ENCODE assay signal across 8 mouse cellular contexts in genomic region chr12:50999295-51000237, GRCm38 (mm10).
A peak's percentile ranks its signal among the peaks of the same experiment; 100 is the strongest.
DNase-seq lines count a peak whose midpoint lies in the region; ATAC-seq and TF ChIP-seq lines count a peak whose summit lies in the region.

No protein-coding gene starts in this region.

- H3K9me3 ChIP-seq in G1E (replicated peaks), result peaks cover 20% of the 10 kb centered on the region
- H3K9me3 ChIP-seq in forebrain, embryonic 12.5 days, result no peaks in the 10 kb centered on the region
- H3K9me3 ChIP-seq in hindbrain, embryonic 11.5 days (ENCODE audit: control insufficient read depth, low read length), result no peaks in the 10 kb centered on the region

- 21% methylated on average over 20 of the region's 20 CpGs for WGBS in forebrain, embryonic 12.5 days
- 37% methylated on average over 20 of the region's 20 CpGs for WGBS in hindbrain, embryonic 11.5 days

- peak overlapping the region; percentile 38; the same call in 1 of the 2 replicates for H3K4me2 ChIP-seq in forebrain, embryonic 12.5 days
- H3K4me2 ChIP-seq in hindbrain, embryonic 11.5 days (replicated peaks; ENCODE audit: low read depth, low read length), result 0 out of 2 replicates have a peak overlapping the region, but pooled peaks have one; percentile 7

- H3K36me3 ChIP-seq in G1E (replicated peaks), result no peaks in the 10 kb centered on the region
- no peaks in the 10 kb centered on the region for H3K36me3 ChIP-seq in forebrain, embryonic 12.5 days (replicated peaks)
- H3K36me3 ChIP-seq in hindbrain, embryonic 11.5 days (ENCODE audit: control insufficient read depth, insufficient read depth, low read length), result no peaks in the 10 kb centered on the region

- DNase-seq in G1E (ENCODE audit: low spot score), result no peak
- peak; percentile 2 for DNase-seq in c-Kit-positive CD71-positive TER-119-positive erythroid progenitor cells, embryonic 14.5 days (ENCODE audit: low spot score)
- DNase-seq in hindbrain, embryonic 11.5 days (ENCODE audit: low spot score), result peak; percentile 92
- peak; percentile 93 for DNase-seq in layer of hippocampus, postnatal 14 days (ENCODE audit: low spot score in 2 of 2)
- peak; percentile 80 for DNase-seq in lung, postnatal 14 days
- DNase-seq in right cerebral cortex, postnatal 10 days (ENCODE audit: low spot score in 2 of 2), result peak; percentile 94 to 95

- TF ChIP-seq CTCF in G1E (IDR thresholded peaks at IDR 0.05; ENCODE audit: low read depth, low read length), result peak; percentile 39; the same call in 1 of the 2 replicates

- peak overlapping the region; percentile 92 for H3K27ac ChIP-seq in forebrain, embryonic 12.5 days
- no peak overlapping the region for H3K27ac ChIP-seq in hindbrain, embryonic 11.5 days (ENCODE audit: low read depth, low read length)

- H3K4me3 ChIP-seq in G1E (ENCODE audit: low read depth, low read length), result no peak overlapping the region
- 0 out of 2 replicates have a peak overlapping the region, but pooled peaks have one; percentile 2 for H3K4me3 ChIP-seq in forebrain, embryonic 12.5 days (replicated peaks)
- no peak overlapping the region for H3K4me3 ChIP-seq in hindbrain, embryonic 11.5 days (ENCODE audit: low read depth, low read length)

- H3K4me1 ChIP-seq in G1E (ENCODE audit: insufficient read depth, low read depth, low read length), result no peaks in the 10 kb centered on the region
- H3K4me1 ChIP-seq in forebrain, embryonic 12.5 days, result peaks cover 47% of the 10 kb centered on the region
- H3K4me1 ChIP-seq in hindbrain, embryonic 11.5 days (replicated peaks; ENCODE audit: control insufficient read depth, insufficient read depth, low read length), result no peaks in the 10 kb centered on the region

- H3K27me3 ChIP-seq in G1E (ENCODE audit: insufficient read depth, low read length), result no peaks in the 10 kb centered on the region; the same call in 1 of the 2 replicates
- no peaks in the 10 kb centered on the region for H3K27me3 ChIP-seq in forebrain, embryonic 12.5 days
- peaks cover 23% of the 10 kb centered on the region for H3K27me3 ChIP-seq in hindbrain, embryonic 11.5 days (ENCODE audit: control insufficient read depth, insufficient read depth, low read length)

- H3K9ac ChIP-seq in forebrain, embryonic 12.5 days, result no peak overlapping the region
- H3K9ac ChIP-seq in hindbrain, embryonic 11.5 days (ENCODE audit: low read depth, low read length), result no peak overlapping the region

- ATAC-seq in G1E (ENCODE audit: extremely low read depth, insufficient number of reproducible peaks, low FRiP score, poor library complexity, severe bottlenecking), result no peak
- peak; percentile 80 for ATAC-seq in forebrain, embryonic 12.5 days (ENCODE audit: low FRiP score)
- ATAC-seq in hindbrain, embryonic 11.5 days (ENCODE audit: low FRiP score), result peak; percentile 77
- ATAC-seq in inflammation-experienced regulatory T-cells, adult 6 months, result no peak

Comparison
In these comparisons a context has a peak if more than half of its experiments do, and no peak if none do; other contexts are left out.
1. ATAC-seq: peak in forebrain, embryonic 12.5 days (single experiment) and hindbrain, embryonic 11.5 days (single experiment); none in G1E (single experiment) and inflammation-experienced regulatory T-cells, adult 6 months (single experiment).